Mouse (Mus musculus) spleen, adult 2 months (tissue): Measurements from ENCODE around the gene Lrmda. TPM values are rescaled to one million over a fixed set of nuclear protein-coding genes. Genes with fewer than 3 reads are reported as not detected.

Experiments
- DNase-seq, 2 experiments: peaks; one replicate each; pipeline versions ENCODE4 v3.0.0 to v3.0.0-alpha.2; 2012 to 2021; ENCODE audit warnings: low spot score in 2 of 2, low read depth in 1 of 2
- H3K27ac ChIP-seq: fragments of 200-500 bp; 2 replicates; pipeline ENCODE4 v1.5.1; 2012; ENCODE audit warnings: low read length, inconsistent platforms; ENCODE audit not compliant: insufficient read depth
- H3K27me3 ChIP-seq: fragments of 200-500 bp; 2 replicates; pipeline ENCODE4 v1.6.1; 2012; ENCODE audit warnings: mild to moderate bottlenecking, moderate library complexity, low read length, inconsistent platforms; ENCODE audit not compliant: control insufficient read depth, insufficient read depth
- H3K36me3 ChIP-seq: fragments of 200-500 bp; 2 replicates; pipeline ENCODE4 v1.6.1; 2012; ENCODE audit warnings: mild to moderate bottlenecking, low read length, inconsistent platforms; ENCODE audit not compliant: control insufficient read depth, insufficient read depth
- H3K4me1 ChIP-seq: fragments of 200-500 bp; 2 replicates; pipeline ENCODE4 v1.6.1; 2011; ENCODE audit warnings: inconsistent platforms; ENCODE audit not compliant: control insufficient read depth, insufficient read depth, insufficient read length
- H3K4me3 ChIP-seq: fragments of 200-500 bp; 2 replicates; pipeline ENCODE4 v1.5.1; 2011; ENCODE audit warnings: mild to moderate bottlenecking, inconsistent platforms; ENCODE audit not compliant: insufficient read depth, insufficient read length; ENCODE audit errors: extremely low read depth
- CTCF ChIP-seq: fragments of 200-500 bp; IDR thresholded peaks from 2 replicates; pipeline ENCODE4 v1.5.1; 2011; ENCODE audit warnings: mild to moderate bottlenecking, inconsistent platforms; ENCODE audit not compliant: insufficient read depth, insufficient read length, insufficient replicate concordance; ENCODE audit errors: extremely low read depth
- POLR2A ChIP-seq: fragments of 200-500 bp; IDR thresholded peaks from 2 replicates; pipeline ENCODE4 v1.6.1; 2011; ENCODE audit warnings: low read depth, low read length, inconsistent platforms
- WGBS: fragments of 180-500 bp; shearing (Covaris S2); methylation state at CpG from one replicate; pipeline ENCODE4 v1.1.7; 2018; 5-methylcytosine and 5-hydroxymethylcytosine counted together
- polyA plus RNA-seq: library from polyadenylated mRNA; depleted of rRNA; stranded (reverse); fragments of >200 nt; gene quantifications from 2 replicates; pipeline ENCODE4 v1.2.3, GENCODE M21; 2012

Lrmda gene
- polyA plus RNA-seq, 1 experiment = 0.37 TPM

- Histone ChIP-seq H3K27ac (no peak overlapping the region), H3K27me3 (no peaks in the 10 kb centered on the region), H3K4me3 (no peak overlapping the region), H3K36me3 (no peaks in the 10 kb centered on the region), H3K4me1 (no peaks in the 10 kb centered on the region)
- 86% methylated on average over 14 of the region's 14 CpGs for WGBS
- no peak for DNase-seq
- TF ChIP-seq POLR2A (no peak), CTCF (no peak)
Observed at GRCm38 (mm10) chr14:22101961-22102805, 82.7 kb downstream of the Lrmda start.

GRCm38 (mm10) chr14:22105855-22106254 is 86.3 kb downstream of the Lrmda start:
- DNase-seq = no peak
- H3K4me3 ChIP-seq = no peak overlapping the region
- TF ChIP-seq POLR2A (no peak), CTCF (no peak)

GRCm38 (mm10) chr14:22106777-22107176 is 87.3 kb downstream of the Lrmda start:
- no peaks in the 10 kb centered on the region for H3K27me3 ChIP-seq
- WGBS = 90% methylated on average over 3 of the region's 3 CpGs
- no peaks in the 10 kb centered on the region for H3K36me3 ChIP-seq
- H3K4me3 ChIP-seq = no peak overlapping the region
- DNase-seq = no peak
- H3K27ac ChIP-seq = no peak overlapping the region
- no peaks in the 10 kb centered on the region for H3K4me1 ChIP-seq
- no peak for TF ChIP-seq CTCF

More at GRCm38 (mm10) chr14:22105855-22106254, 86.3 kb downstream of the Lrmda start:
- WGBS = 92% methylated on average over 4 of the region's 4 CpGs
- H3K27ac ChIP-seq = no peak overlapping the region
- H3K36me3 ChIP-seq = no peaks in the 10 kb centered on the region
- H3K27me3 ChIP-seq = no peaks in the 10 kb centered on the region
- no peaks in the 10 kb centered on the region for H3K4me1 ChIP-seq

DNA sequence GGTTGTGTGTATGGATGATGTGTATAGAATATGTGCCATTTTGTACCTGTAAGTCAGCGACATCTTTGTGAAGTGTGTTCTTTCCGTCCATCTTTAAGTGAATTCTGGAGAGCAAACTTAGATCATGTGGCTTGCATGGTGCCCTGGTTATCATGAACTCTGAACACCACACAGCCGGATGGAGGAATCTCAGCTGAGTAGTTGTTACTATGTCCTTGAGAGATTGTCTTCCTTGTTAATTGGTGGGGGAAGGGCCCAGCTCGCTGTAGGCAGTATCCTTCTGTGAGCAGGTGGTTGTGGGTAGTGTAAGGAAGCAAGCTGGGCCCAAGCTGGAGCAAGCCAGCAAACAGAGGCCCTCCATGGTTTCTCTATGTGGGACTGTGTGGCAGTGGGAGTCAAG is 89.9 kb downstream of the Lrmda start:
- no peak for TF ChIP-seq POLR2A
- no peak for TF ChIP-seq CTCF
- no peak for DNase-seq
- Histone ChIP-seq H3K36me3 (no peaks in the 10 kb centered on the region), H3K4me1 (no peaks in the 10 kb centered on the region), H3K27ac (no peak overlapping the region), H3K27me3 (no peaks in the 10 kb centered on the region), H3K4me3 (no peak overlapping the region)
- WGBS = 81% methylated on average over 4 of the region's 4 CpGs

GRCm38 (mm10) chr14:22113463-22114361 is 94.2 kb downstream of the Lrmda start:
- no peaks in the 10 kb centered on the region for H3K4me1 ChIP-seq
- no peak overlapping the region for H3K4me3 ChIP-seq
- 86% methylated on average over 8 of the region's 8 CpGs for WGBS
- H3K36me3 ChIP-seq = no peaks in the 10 kb centered on the region
- no peak for TF ChIP-seq POLR2A
- no peak for TF ChIP-seq CTCF
- no peak overlapping the region for H3K27ac ChIP-seq
- no peaks in the 10 kb centered on the region for H3K27me3 ChIP-seq
- no peak for DNase-seq

- DNase-seq = no peak
- TF ChIP-seq CTCF (no peak), POLR2A (no peak)
- WGBS = 86% methylated on average over 18 of the region's 18 CpGs
Observed at GRCm38 (mm10) chr14:22114651-22115351, 95.3 kb downstream of the Lrmda start.

More at GRCm38 (mm10) chr14:22114651-22115351, 95.3 kb downstream of the Lrmda start:
- Histone ChIP-seq H3K4me3 (no peak overlapping the region), H3K27me3 (no peaks in the 10 kb centered on the region), H3K4me1 (no peaks in the 10 kb centered on the region), H3K27ac (no peak overlapping the region), H3K36me3 (no peaks in the 10 kb centered on the region)
